Mouse (Mus musculus): ENCODE results near the gene Bag2. TPM values are rescaled to one million over a fixed set of nuclear protein-coding genes. Genes with fewer than 3 reads are reported as not detected.

Gene Bag2
- polyA plus RNA-seq (2021): 194 TPM

DNA sequence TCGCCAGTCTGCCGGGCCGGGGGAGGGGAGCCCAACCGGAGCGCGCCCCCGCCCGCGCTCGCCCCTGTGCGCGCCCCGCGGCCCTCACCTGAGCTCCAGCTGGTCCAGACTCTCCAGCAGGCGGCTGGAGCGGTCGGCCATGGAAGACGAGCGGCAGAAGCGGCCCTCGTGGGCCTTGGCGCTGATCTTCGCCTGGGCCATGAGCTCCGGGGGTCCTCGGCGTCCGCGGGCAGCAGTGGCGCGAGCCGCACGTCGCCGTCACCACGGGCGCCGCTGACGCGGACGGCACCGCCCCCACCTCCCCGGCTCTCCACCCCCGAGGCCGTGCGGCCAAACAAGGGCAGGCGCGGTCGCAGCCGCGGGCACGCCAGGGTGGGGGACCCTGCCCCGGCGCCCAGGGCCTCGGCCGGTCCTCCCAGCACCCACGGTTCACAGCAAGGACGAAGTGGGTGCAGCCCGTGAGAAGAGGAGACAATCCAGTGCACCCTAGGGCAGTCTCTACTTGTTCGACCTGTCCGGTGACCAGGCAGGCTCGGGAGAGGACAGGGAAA is at the start of gene Bag2:
TSS of gene Bag2 (minus strand) at position 305 of the 551 bp plus-strand sequence.
- no peak for TF ChIP-seq CTCF (IDR thresholded peaks at IDR 0.05)
- DNase-seq (ENCODE audit: low read depth, low spot score) (no peak), ATAC-seq (peak; percentile 52)
- ChIA-PET POLR2A (no interaction called here), CTCF (interaction anchor here (1.3 to 1.5 kb wide), 2 partner anchors 13 to 15 kb away, joined by 3 to 6 read pairs; no protein-coding TSS in a partner anchor)
- in situ Hi-C loops (cut with MboI; ENCODE audit: low pct_unique_long_range_greater_than_20kb): loop anchor here (25.0 kb wide), 1 partner anchor 1080 kb away; the partner anchor contains the start of genes Fam168b and Plekhb2
- no peaks in the 10 kb centered on the region for H3K27me3 ChIP-seq

DNA sequence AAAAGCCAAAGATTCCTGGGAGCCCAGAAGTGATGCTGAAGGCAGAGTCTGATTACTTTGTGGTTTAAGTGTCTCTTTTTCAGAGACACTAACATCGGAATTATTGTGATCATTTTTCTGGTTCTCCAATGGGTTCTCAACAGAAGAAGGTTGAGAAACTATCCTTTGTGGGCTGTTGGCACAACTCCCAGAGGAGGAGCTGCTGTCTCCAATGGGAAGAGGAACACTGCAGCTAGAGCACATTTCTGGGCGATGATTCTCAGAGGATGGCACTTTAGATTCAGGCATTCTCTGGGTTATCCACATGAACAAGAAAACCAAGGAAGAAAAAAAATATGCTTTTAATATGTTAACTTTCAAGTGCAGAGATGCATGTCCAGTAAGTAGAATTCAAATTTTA is 45.7 kb upstream of the Bag2 start:
- DNase-seq (ENCODE audit: low read depth, low spot score) (no peak), ATAC-seq (no peak)
- no peak for TF ChIP-seq CTCF (IDR thresholded peaks at IDR 0.05)
- in situ Hi-C loops (cut with MboI; ENCODE audit: low pct_unique_long_range_greater_than_20kb): no loop called here
- POLR2A ChIA-PET: no interaction called here
- H3K27me3 ChIP-seq: no peaks in the 10 kb centered on the region
- CTCF ChIA-PET: interaction anchor here (1.2 kb wide), 1 partner anchor 139 kb away, joined by 3 read pairs; no protein-coding TSS in a partner anchor

DNA sequence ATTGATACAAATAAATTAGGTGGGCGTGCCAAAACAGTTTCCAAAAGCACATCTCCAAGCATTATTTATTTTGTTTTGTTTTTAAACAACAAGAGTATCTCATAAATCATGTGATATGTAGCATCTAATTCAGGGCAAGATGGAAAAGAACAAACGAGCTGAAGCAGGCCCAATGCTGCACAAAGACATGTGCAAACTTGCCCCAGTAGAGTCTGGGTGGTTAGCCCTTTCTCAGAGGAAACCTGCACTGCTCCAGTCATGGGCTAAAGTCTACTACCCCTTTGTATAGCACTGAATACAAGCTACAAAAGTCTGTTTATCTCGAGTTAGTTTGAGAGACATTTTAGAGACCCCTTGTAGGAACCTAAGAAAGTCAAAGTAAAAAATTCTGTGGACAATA is 42.0 kb upstream of the Bag2 start:
- in situ Hi-C loops (cut with MboI; ENCODE audit: low pct_unique_long_range_greater_than_20kb): no loop called here
- H3K27me3 ChIP-seq: no peaks in the 10 kb centered on the region
- TF ChIP-seq CTCF (IDR thresholded peaks at IDR 0.05): no peak
- ChIA-PET CTCF (interaction anchor here (1.6 kb wide), 1 partner anchor 31 kb away, joined by 3 read pairs; no protein-coding TSS in a partner anchor), POLR2A (no interaction called here)
- no peak for ATAC-seq
- DNase-seq (ENCODE audit: low read depth, low spot score): no peak

- POLR2A ChIA-PET: no interaction called here
- ATAC-seq (no peak), DNase-seq (ENCODE audit: low read depth, low spot score) (no peak)
- no peaks in the 10 kb centered on the region for H3K27me3 ChIP-seq
- in situ Hi-C loops (cut with MboI; ENCODE audit: low pct_unique_long_range_greater_than_20kb): no loop called here
- TF ChIP-seq CTCF (IDR thresholded peaks at IDR 0.05): no peak
- CTCF ChIA-PET: no interaction called here
Measured at GRCm38 (mm10) chr1:33788493-33788892, 30.9 kb upstream of the Bag2 start.

- DNase-seq (ENCODE audit: low read depth, low spot score) (no peak), ATAC-seq (no peak)
- TF ChIP-seq CTCF (IDR thresholded peaks at IDR 0.05): no peak
- in situ Hi-C loops (cut with MboI; ENCODE audit: low pct_unique_long_range_greater_than_20kb): no loop called here
- no peaks in the 10 kb centered on the region for H3K27me3 ChIP-seq
- POLR2A ChIA-PET: no interaction called here
- CTCF ChIA-PET: no interaction called here
Measured at GRCm38 (mm10) chr1:33788072-33788471, 30.5 kb upstream of the Bag2 start.

DNA sequence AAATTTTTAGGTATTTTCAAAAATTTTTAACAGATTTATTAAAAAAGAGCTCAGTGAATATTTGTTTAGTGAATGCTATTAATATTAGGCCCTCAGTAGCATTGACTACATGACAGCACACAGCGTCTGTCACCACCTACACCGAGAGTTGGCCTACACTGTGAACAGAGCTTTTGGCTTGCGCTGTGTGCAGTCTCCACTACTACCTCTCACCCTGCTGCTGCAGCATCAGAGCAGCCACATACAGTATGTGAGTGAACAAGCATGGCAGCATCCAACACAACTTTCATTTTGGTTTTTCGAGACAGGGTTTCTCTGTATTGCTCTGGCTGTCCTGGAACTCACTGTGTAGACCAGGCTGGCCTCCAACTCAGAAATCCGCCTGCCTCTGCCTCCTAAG is 27.0 kb upstream of the Bag2 start:
- H3K27me3 ChIP-seq: no peaks in the 10 kb centered on the region
- POLR2A ChIA-PET: no interaction called here
- CTCF ChIA-PET: interaction anchor here (1.2 kb wide), 1 partner anchor 23 kb away, joined by 4 read pairs; no protein-coding TSS in a partner anchor
- in situ Hi-C loops (cut with MboI; ENCODE audit: low pct_unique_long_range_greater_than_20kb): no loop called here
- no peak for TF ChIP-seq CTCF (IDR thresholded peaks at IDR 0.05)
- no peak for ATAC-seq
- DNase-seq (ENCODE audit: low read depth, low spot score): no peak

- no peak for ATAC-seq
- no peak for TF ChIP-seq CTCF (IDR thresholded peaks at IDR 0.05)
- ChIA-PET CTCF (interaction anchor here (1.6 kb wide), 1 partner anchor 113 kb away, joined by 3 read pairs; no protein-coding TSS in a partner anchor), POLR2A (no interaction called here)
- in situ Hi-C loops (cut with MboI; ENCODE audit: low pct_unique_long_range_greater_than_20kb): no loop called here
- DNase-seq (ENCODE audit: low read depth, low spot score): no peak
- no peaks in the 10 kb centered on the region for H3K27me3 ChIP-seq
Measured at GRCm38 (mm10) chr1:33776175-33776611, 18.6 kb upstream of the Bag2 start.

GRCm38 (mm10) chr1:33772106-33772505 is 14.5 kb upstream of the Bag2 start:
- no peaks in the 10 kb centered on the region for H3K27me3 ChIP-seq
- ChIA-PET POLR2A (no interaction called here), CTCF (no interaction called here)
- in situ Hi-C loops (cut with MboI; ENCODE audit: low pct_unique_long_range_greater_than_20kb): loop anchor here (25.0 kb wide), 1 partner anchor 1065 kb away; the partner anchor contains the start of genes Fam168b and Plekhb2
- no peak for DNase-seq (ENCODE audit: low read depth, low spot score)
- no peak for TF ChIP-seq CTCF (IDR thresholded peaks at IDR 0.05)
- ATAC-seq: no peak

- ATAC-seq (no peak), DNase-seq (ENCODE audit: low read depth, low spot score) (no peak)
- ChIA-PET POLR2A (no interaction called here), CTCF (interaction anchor here (1.0 to 1.8 kb wide), 3 partner anchors 12 to 20 kb away, joined by 3 to 6 read pairs (median 3); partner anchors contain the start of gene Bag2)
- no peak for TF ChIP-seq CTCF (IDR thresholded peaks at IDR 0.05)
- no peaks in the 10 kb centered on the region for H3K27me3 ChIP-seq
- in situ Hi-C loops (cut with MboI; ENCODE audit: low pct_unique_long_range_greater_than_20kb): loop anchor here (25.0 kb wide), 1 partner anchor 1066 kb away; the partner anchor contains the start of genes Fam168b and Plekhb2
Measured at GRCm38 (mm10) chr1:33771621-33772020, 14.0 kb upstream of the Bag2 start.

- H3K27me3 ChIP-seq: no peaks in the 10 kb centered on the region
- ChIA-PET CTCF (interaction anchor here (0.8 to 1.7 kb wide), 3 partner anchors 14 to 96 kb away, joined by 3 to 4 read pairs (median 3); no protein-coding TSS in a partner anchor), POLR2A (no interaction called here)
- no peak for TF ChIP-seq CTCF (IDR thresholded peaks at IDR 0.05)
- in situ Hi-C loops (cut with MboI; ENCODE audit: low pct_unique_long_range_greater_than_20kb): loop anchor here (25.0 kb wide), 1 partner anchor 1068 kb away; the partner anchor contains the start of genes Fam168b and Plekhb2
- DNase-seq (ENCODE audit: low read depth, low spot score) (no peak), ATAC-seq (no peak)
Measured at GRCm38 (mm10) chr1:33768827-33769226, 11.2 kb upstream of the Bag2 start.

DNA sequence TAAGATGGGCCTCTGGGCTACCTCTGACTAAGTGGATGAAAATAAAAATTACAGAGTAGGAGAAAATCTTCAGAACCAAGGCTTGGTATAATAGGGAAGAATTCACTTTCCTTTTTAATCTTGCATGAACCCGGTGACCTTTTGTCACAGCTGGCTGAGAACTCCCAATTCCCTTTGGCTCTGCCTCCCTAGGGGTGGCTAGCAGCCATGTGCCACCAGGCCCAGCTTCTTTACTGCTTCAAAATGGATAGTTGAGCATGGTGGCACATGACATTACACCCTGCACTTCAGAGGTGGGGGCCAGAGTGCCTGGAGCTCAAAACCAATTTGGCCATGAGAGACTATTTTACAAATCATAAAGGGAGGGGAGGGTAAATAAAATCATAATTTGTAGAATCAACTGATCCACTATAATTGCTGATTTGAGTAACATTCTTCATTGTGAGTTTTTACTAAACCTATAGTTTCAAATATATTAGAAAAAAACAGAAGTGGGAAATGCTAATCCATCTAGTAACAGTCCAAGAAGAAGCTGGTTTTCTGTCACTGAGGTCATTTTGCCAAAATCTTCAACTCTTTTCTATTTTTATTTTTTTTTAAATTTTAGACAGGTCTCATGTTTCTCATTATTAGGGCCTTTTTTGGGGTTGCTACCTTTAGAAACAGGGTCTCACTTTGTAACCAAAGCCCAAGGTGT is 10.6 kb upstream of the Bag2 start:
- in situ Hi-C loops (cut with MboI; ENCODE audit: low pct_unique_long_range_greater_than_20kb): loop anchor here (25.0 kb wide), 1 partner anchor 1069 kb away; the partner anchor contains the start of genes Fam168b and Plekhb2
- ChIA-PET CTCF (interaction anchor here (0.8 to 1.7 kb wide), 3 partner anchors 13 to 95 kb away, joined by 3 to 4 read pairs (median 3); no protein-coding TSS in a partner anchor), POLR2A (interaction anchor here (1.2 kb wide), 1 partner anchor 14 kb away, joined by 4 read pairs; no protein-coding TSS in a partner anchor)
- no peak for ATAC-seq
- no peak for TF ChIP-seq CTCF (IDR thresholded peaks at IDR 0.05)
- no peak for DNase-seq (ENCODE audit: low read depth, low spot score)
- no peaks in the 10 kb centered on the region for H3K27me3 ChIP-seq

Data from Patski (cell line).